Mouse (Mus musculus) C2C12 (cell line): ENCODE results near the gene Rbm6. TPM values are rescaled to one million over a fixed set of nuclear protein-coding genes. Genes with fewer than 3 reads are reported as not detected.

ENCODE experiments used
- H3K27me3 ChIP-seq: one replicate; pipeline ENCODE4 v1.6.1; 2011; ENCODE audit not compliant: control insufficient read depth, insufficient read depth, insufficient read length
- H3K36me3 ChIP-seq: one replicate; pipeline ENCODE4 v1.6.1; 2011; ENCODE audit not compliant: control insufficient read depth, insufficient read depth
- H3K4me3 ChIP-seq: one replicate; pipeline ENCODE4 v1.5.1; 2011; ENCODE audit warnings: mild to moderate bottlenecking, control low read depth; ENCODE audit not compliant: poor library complexity, insufficient read depth, severe bottlenecking
- H3K79me2 ChIP-seq: one replicate; pipeline ENCODE4 v1.6.1; 2011; ENCODE audit not compliant: control insufficient read depth, insufficient read depth
- H3K79me3 ChIP-seq: one replicate; pipeline ENCODE4 v1.6.1; 2011; ENCODE audit warnings: low read depth, control low read depth
- H3ac ChIP-seq: one replicate; pipeline ENCODE3; 2011; ENCODE audit warnings: low read depth; ENCODE audit not compliant: control insufficient read depth, insufficient read length
- CEBPB ChIP-seq: IDR thresholded peaks from one replicate; pipeline ENCODE4 v1.6.1; 2011; ENCODE audit warnings: low read depth, mild to moderate bottlenecking, control low read depth, moderate library complexity
- CTCF ChIP-seq: IDR thresholded peaks from one replicate; pipeline ENCODE4 v1.5.1; 2011; ENCODE audit not compliant: control insufficient read depth, insufficient read depth, insufficient read length
- FOSL1 ChIP-seq: IDR thresholded peaks from one replicate; pipeline ENCODE4 v1.8.0; 2011; ENCODE audit warnings: mild to moderate bottlenecking, low read length; ENCODE audit not compliant: poor library complexity, insufficient read depth, severe bottlenecking
- MAX ChIP-seq: IDR thresholded peaks from one replicate; pipeline ENCODE4 v1.6.1; 2011; ENCODE audit warnings: mild to moderate bottlenecking, control low read depth
- MYOD1 ChIP-seq: IDR thresholded peaks from one replicate; pipeline ENCODE4 v1.6.1; 2011; ENCODE audit warnings: low read depth; ENCODE audit not compliant: control insufficient read depth, insufficient read length
- MYOG ChIP-seq: IDR thresholded peaks from one replicate; pipeline ENCODE4 v1.6.1; 2011; ENCODE audit not compliant: control insufficient read depth, insufficient read length; ENCODE audit errors: extremely low read depth
- USF1 ChIP-seq: IDR thresholded peaks from one replicate; pipeline ENCODE4 v1.6.1; 2011; ENCODE audit warnings: low read depth, mild to moderate bottlenecking, control low read depth, moderate library complexity
- polyA plus RNA-seq: library from polyadenylated mRNA; unstranded; fragments of >200 nt; fragmentation: generic; extraction: Trizol; gene quantifications from one replicate; pipeline ENCODE4 v1.2.1, GENCODE M21; 2012; ENCODE audit warnings: missing spikeins

The Rbm6 gene
- polyA plus RNA-seq, 1 experiment, result 12.9 TPM

DNA sequence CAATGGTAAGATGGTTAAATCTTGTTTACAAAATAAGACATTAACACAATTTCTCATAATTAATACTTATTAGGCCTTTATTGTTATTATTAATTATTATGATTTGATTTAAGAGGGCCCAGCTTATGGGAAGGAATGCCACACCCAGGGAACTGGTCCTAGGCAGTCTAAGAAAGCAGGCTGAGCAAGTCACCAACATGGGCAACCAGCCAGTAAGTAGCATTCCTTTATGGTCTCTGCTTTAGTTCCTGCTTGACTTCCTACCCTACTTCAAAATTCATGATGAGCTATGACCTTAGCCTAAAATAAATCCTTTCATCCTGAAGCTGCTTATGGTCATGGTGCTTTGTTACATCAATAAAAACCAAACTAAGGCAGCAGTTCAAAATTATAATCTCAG lies 41.3 kb downstream of the Rbm6 start:
- H3K4me3 ChIP-seq, result no peak overlapping the region
- peaks cover 1% of the 10 kb centered on the region for H3K79me3 ChIP-seq
- no peaks in the 10 kb centered on the region for H3K79me2 ChIP-seq
- H3ac ChIP-seq, result no peak overlapping the region
- peaks cover 21% of the 10 kb centered on the region for H3K36me3 ChIP-seq
- no peaks in the 10 kb centered on the region for H3K27me3 ChIP-seq
- TF ChIP-seq MYOG, result no peak
- TF ChIP-seq FOSL1, result no peak
- TF ChIP-seq MYOD1, result no peak
- no peak for TF ChIP-seq MAX
- TF ChIP-seq CTCF, result no peak
- no peak for TF ChIP-seq USF1
- TF ChIP-seq CEBPB, result no peak

DNA sequence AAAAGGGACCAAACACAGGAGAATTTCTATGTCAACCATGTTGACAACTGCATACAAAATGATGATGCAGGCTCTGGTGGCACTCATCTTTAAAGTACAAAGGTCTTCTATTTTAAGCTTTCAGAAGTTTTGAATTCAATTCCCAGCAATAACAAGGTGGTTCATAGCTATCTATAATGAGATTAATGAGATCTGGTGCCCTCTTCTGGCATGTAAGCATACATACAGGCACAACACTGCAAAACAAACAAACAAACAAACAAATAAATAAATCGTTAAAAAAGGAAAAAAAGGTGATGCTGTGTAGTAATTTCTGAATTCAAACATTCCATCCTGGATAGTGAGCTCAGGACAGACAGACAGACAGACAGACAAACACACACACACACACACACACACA lies 60.9 kb downstream of the Rbm6 start:
- Histone ChIP-seq H3K79me2 (no peaks in the 10 kb centered on the region), H3K27me3 (no peaks in the 10 kb centered on the region), H3K79me3 (no peaks in the 10 kb centered on the region), H3ac (no peak overlapping the region), H3K4me3 (no peak overlapping the region), H3K36me3 (peaks cover 17% of the 10 kb centered on the region)
- TF ChIP-seq CEBPB, result no peak
- TF ChIP-seq MYOD1, result no peak
- no peak for TF ChIP-seq FOSL1
- no peak for TF ChIP-seq MAX
- no peak for TF ChIP-seq MYOG
- TF ChIP-seq CTCF, result no peak
- TF ChIP-seq USF1, result no peak

DNA sequence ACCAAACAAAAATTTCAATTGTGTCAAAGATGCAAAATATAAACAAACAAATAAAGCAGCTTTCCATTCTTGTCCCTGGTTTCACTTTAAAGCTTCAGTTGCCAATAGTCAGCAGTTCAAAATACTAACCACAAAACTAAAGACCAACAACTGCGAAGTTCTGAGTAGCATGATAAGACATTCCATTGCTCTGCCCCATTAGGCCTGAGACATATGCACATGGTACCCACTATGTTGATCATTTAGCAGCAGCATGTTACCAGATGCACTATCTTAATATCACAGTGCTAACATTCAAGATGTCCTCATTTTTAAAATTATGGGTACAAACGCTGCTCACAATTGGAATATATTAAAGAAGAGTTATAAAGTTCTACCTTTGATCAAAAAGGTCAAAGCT lies 62.1 kb downstream of the Rbm6 start:
- Histone ChIP-seq H3K27me3 (no peaks in the 10 kb centered on the region), H3K79me3 (no peaks in the 10 kb centered on the region), H3ac (no peak overlapping the region), H3K79me2 (no peaks in the 10 kb centered on the region), H3K36me3 (peaks cover 17% of the 10 kb centered on the region), H3K4me3 (no peak overlapping the region)
- TF ChIP-seq FOSL1 (no peak), CTCF (no peak), MYOD1 (no peak), CEBPB (no peak), USF1 (no peak), MYOG (no peak), MAX (no peak)

DNA sequence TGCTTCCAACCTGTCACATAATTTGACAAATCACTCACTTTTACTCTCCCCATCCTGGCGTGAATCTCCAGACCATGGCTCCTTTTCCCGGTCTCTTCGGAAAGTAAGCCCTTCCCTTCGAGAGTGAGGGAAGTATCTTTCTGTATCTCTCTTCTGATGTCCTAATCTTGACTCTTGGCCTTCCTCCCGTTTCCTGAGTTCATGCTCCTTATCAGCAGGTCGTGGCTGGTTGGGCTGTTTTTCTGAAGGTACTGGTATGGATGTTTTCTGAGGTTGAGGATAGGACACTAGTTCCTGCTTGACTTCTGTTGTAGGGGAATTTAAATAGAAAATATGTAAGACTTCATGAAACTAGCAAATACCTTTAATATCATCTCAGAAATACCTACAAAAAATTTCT lies 81.3 kb downstream of the Rbm6 start:
- no peaks in the 10 kb centered on the region for H3K79me3 ChIP-seq
- H3K27me3 ChIP-seq, result no peaks in the 10 kb centered on the region
- no peaks in the 10 kb centered on the region for H3K79me2 ChIP-seq
- no peak overlapping the region for H3K4me3 ChIP-seq
- peaks cover 42% of the 10 kb centered on the region for H3K36me3 ChIP-seq
- H3ac ChIP-seq, result no peak overlapping the region
- TF ChIP-seq MYOD1 (no peak), MYOG (no peak), USF1 (no peak), MAX (no peak), CTCF (no peak), CEBPB (no peak), FOSL1 (no peak)

DNA sequence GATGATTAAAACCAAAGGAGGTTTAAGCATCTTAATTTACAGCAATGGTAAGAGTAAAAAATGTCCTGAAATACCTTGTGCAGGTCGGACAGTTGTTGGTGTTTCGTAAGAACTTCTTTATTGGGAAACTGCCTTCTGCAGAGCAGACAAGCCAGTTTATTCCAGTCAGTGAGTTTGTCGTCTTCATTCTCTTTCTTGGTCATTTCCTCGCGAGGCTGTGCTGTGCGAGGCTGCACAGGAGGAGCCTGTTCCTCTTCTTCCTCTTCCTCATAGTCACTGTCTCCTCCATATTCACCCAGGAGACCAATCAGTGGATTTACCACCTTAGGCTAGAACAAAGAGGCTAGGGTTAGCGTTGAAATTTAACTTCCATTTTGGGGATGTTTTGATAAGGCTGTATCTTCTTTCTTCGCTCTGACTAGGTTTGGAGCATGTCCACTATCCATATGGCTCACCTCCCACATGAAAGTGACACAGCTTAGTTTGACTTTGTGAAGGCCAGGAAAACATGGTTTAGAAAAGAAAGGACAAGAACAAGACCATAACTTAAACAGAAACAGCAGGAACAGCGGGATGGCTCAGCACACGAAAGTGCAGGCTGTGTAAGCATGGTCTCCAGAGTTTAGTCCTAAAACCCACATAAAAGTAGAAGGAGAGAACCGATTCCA lies 90.4 kb downstream of the Rbm6 start:
- H3K4me3 ChIP-seq, result no peak overlapping the region
- no peaks in the 10 kb centered on the region for H3K79me3 ChIP-seq
- H3K27me3 ChIP-seq, result no peaks in the 10 kb centered on the region
- no peaks in the 10 kb centered on the region for H3K79me2 ChIP-seq
- H3K36me3 ChIP-seq, result peaks cover 48% of the 10 kb centered on the region
- TF ChIP-seq MYOG (no peak), CEBPB (no peak), MYOD1 (no peak), MAX (no peak), CTCF (no peak), FOSL1 (no peak), USF1 (no peak)
- no peak overlapping the region for H3ac ChIP-seq
